Mouse (Mus musculus): ENCODE measurements around the gene Qser1. TPM values are rescaled to one million over a fixed set of nuclear protein-coding genes. Genes with fewer than 3 reads are reported as not detected.

Gene Qser1
- polyA plus RNA-seq, 1 experiment from 2014 or later = 12.1 TPM

DNA sequence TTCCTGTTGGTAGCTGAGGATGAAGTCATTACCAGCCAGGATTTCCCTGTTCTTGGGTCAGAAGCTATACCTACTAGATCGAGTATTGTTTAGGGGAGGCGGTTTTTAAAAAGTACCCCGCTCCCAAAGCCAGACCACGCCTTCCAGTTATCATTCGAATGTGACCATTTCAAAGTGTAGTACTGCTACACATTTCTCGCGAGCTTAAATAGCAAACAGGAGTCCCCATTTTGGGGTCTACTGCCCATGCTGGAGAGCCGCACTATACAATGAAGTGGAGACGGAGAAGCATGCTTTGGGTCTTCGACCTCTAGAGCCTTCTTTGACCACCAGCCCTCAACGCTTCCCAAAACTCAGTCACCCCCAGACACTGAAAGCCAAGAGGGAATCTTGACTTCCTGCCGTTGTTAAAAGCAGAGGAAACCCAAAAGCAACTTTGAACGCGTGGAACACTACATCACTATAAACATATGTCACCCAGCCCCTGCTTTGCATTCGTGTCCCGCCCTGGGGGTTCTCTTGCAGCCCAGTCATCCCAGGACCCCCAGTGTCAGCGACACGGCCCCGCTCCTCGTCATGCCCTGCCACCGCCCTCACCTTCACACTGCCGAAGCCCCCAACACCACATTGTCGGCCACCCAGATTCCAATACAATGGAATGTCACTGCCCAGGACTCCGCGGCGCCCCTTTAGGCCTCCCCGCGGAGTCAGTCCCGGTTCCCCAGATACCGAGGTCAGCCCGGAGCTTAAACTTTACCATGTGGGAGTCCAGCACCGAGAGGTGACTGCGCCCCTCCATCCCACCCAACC, 794 bp downstream of the Qser1 start:
- H3K27ac ChIP-seq (replicated peaks) = peak overlapping the region; percentile 99
- WGBS = under 1% methylated on average over 33 of the region's 33 CpGs
- H3K4me3 ChIP-seq = peak overlapping the region; percentile 89
- peaks cover 29% of the 10 kb centered on the region for H3K4me1 ChIP-seq
- H3K4me2 ChIP-seq (replicated peaks) = peak overlapping the region; percentile 62
- H3K27me3 ChIP-seq = no peaks in the 10 kb centered on the region
- ATAC-seq (replicated peaks) = peak; percentile 20
- no peaks in the 10 kb centered on the region for H3K9me3 ChIP-seq
- H3K9ac ChIP-seq (replicated peaks) = peak overlapping the region; percentile 100
- H3K36me3 ChIP-seq = no peaks in the 10 kb centered on the region

DNA sequence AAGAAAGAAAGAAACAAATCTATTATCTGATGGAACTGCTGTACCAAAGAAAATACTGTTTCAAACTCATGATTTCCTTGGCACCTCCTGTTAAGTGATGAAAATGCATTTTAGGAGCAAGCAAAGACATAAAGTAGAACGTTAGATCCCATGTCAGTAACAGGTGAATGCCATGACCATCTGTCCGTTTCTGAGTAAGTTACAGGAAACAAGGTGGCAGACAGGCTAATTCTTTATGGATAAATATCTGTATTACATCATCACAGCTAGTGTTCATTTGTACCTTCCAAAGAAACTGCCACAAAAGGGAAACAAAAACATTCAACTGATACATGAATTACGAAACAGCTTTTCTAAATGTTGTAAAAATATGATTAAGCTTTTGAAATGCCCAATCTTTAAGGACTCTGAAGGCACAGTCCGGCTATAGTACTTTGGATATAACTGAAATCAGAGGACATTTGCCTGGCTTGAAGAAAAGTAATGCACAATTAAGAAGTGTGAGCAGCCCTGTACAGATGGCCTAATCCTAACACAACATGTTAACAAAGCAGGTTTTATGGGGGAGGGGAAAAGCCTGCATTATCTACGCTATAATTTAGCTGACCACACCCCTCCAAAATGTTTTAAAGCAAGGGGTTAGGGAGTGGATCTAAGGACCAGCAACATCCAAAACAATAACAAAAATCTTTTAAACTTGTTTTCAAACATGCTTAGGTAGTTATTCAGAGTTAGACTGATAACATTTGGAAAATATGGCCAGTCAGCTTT, 2.2 kb downstream of the Qser1 start:
- 21% methylated on average over 5 of the region's 5 CpGs for WGBS
- Histone ChIP-seq H3K9me3 (no peaks in the 10 kb centered on the region), H3K27me3 (no peaks in the 10 kb centered on the region), H3K36me3 (no peaks in the 10 kb centered on the region), H3K9ac (replicated peaks) (peak overlapping the region; percentile 35; the same call in 1 of the 2 replicates), H3K4me1 (peaks cover 29% of the 10 kb centered on the region), H3K4me3 (peak overlapping the region; percentile 89), H3K27ac (replicated peaks) (peak overlapping the region; percentile 80), H3K4me2 (replicated peaks) (peak overlapping the region; percentile 62)
- ATAC-seq (replicated peaks) = 0 out of 2 replicates have a peak, but pooled peaks have one; percentile 7

DNA sequence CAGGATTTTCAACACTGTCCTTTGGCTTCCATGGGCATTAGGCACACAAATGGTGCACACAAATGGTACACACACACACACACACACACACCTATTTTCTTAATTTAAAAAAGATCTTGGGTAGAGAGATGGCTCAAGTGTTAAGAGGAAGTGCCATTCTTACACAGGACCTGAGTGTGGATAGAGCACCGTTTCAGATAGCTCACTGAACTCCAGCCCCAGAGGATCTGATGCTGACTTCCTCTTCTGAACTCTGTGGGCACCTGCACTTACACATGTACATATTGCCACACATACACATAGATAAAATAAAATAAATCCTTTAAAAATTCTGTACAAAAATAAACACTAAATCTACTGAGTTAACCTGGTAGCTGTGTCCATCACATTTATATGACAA, 11.1 kb downstream of the Qser1 start:
- Histone ChIP-seq H3K4me1 (no peaks in the 10 kb centered on the region), H3K9ac (replicated peaks) (no peak overlapping the region), H3K9me3 (no peaks in the 10 kb centered on the region), H3K27me3 (no peaks in the 10 kb centered on the region), H3K4me3 (no peak overlapping the region), H3K36me3 (no peaks in the 10 kb centered on the region; the same call in 1 of the 2 replicates), H3K27ac (replicated peaks) (no peak overlapping the region), H3K4me2 (replicated peaks) (no peak overlapping the region)
- 96% methylated on average over 1 of the region's 1 CpGs for WGBS
- no peak for ATAC-seq (replicated peaks)

DNA sequence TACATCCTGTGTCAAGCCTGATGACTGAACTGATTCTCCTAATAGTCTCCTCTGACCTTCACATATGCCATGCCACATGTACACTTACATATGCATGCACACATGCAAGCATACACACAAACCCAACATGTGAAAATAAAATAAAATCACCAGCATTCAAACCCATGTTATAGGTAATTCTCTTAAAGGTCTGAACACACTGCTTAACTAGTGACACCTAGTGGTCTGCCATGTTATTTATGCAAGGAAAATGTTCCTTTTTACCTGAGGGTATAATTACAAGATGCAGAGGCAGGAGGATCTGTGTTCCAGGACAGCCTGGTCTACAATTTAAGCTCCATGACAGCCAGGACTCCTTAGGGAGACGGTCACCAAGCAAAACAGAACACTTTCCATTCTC, 41.8 kb downstream of the Qser1 start:
- H3K4me3 ChIP-seq = no peak overlapping the region
- no peaks in the 10 kb centered on the region for H3K9me3 ChIP-seq
- 97% methylated on average over 1 of the region's 1 CpGs for WGBS
- no peak for ATAC-seq (replicated peaks)
- H3K36me3 ChIP-seq = peaks cover 43% of the 10 kb centered on the region
- no peaks in the 10 kb centered on the region for H3K27me3 ChIP-seq
- H3K4me1 ChIP-seq = no peaks in the 10 kb centered on the region
- H3K27ac ChIP-seq (replicated peaks) = no peak overlapping the region
- no peak overlapping the region for H3K4me2 ChIP-seq (replicated peaks)
- no peak overlapping the region for H3K9ac ChIP-seq (replicated peaks)

DNA sequence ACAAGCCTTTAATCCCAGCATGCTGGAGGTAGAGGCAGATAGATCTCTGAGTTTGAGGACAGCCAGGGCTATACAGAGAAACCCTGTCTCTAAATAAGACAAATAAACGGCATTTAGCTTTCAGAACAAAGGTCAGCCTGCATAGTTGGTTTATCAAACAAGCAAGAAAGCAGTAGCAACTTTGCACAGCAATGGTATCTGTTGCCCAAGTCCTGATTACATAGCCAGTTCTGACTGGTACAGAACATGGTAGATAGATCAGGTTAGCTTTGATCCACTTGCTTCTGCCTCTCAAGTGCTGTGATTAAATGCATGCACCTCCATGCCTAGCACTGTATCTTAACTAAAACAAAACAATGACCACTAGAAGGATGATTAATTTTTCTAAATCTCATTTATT, 47.9 kb downstream of the Qser1 start:
- no peak overlapping the region for H3K4me3 ChIP-seq
- WGBS = 95% methylated on average over 1 of the region's 1 CpGs
- no peak overlapping the region for H3K9ac ChIP-seq (replicated peaks)
- peaks cover 50% of the 10 kb centered on the region for H3K36me3 ChIP-seq
- no peaks in the 10 kb centered on the region for H3K4me1 ChIP-seq
- H3K4me2 ChIP-seq (replicated peaks) = no peak overlapping the region
- H3K9me3 ChIP-seq = no peaks in the 10 kb centered on the region
- H3K27me3 ChIP-seq = no peaks in the 10 kb centered on the region
- no peak overlapping the region for H3K27ac ChIP-seq (replicated peaks)
- ATAC-seq (replicated peaks) = no peak

DNA sequence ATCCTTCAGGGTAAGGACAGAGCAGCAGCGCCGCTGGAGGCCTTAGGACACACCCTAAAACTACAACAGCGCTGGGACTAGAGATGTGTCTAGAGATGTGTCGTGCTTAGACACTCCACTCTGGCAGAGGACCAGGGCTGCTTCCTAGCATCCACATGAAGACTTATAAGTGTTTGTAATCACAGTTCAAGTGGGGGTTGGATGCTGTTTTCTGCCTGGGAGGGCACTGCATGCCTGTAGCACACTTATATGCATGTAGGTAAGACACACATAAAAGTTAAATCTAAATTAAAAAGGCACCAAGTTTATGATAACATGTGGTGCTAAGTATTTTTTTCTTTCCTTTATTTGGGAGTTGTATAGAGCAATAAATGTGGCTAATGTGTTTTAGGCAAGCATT, 52.5 kb downstream of the Qser1 start:
- Histone ChIP-seq H3K27me3 (no peaks in the 10 kb centered on the region), H3K27ac (replicated peaks) (no peak overlapping the region), H3K9ac (replicated peaks) (no peak overlapping the region), H3K4me2 (replicated peaks) (no peak overlapping the region), H3K4me3 (no peak overlapping the region), H3K36me3 (peaks cover 56% of the 10 kb centered on the region), H3K9me3 (no peaks in the 10 kb centered on the region), H3K4me1 (no peaks in the 10 kb centered on the region)
- WGBS = 94% methylated on average over 4 of the region's 4 CpGs
- ATAC-seq (replicated peaks) = no peak

DNA sequence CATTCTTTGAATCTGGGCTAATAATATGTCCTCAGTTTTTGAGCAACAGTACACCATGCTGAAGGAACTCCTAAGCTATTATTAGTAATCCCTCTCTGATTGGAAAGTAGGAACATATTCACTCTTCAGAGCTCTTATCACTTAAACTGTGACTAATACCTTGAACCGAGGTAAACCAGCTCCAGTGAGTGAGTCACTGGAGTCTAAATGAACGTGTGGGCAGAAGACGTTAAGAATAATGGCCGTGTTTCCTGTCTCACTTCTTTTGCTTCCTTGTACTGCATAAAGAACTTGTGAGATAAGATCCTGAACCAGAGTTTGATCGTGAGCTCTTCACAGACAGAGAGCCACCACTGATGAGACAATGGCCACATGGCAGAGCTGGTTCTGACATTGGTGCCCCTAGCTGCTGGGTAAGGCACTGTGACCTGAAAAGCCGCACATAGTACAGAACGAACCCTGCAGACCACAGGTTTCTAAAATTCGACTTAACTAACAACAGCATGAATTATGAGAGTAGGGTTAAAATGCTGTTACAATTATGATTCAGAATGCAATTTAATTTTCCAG, 53.3 kb downstream of the Qser1 start:
- Histone ChIP-seq H3K4me3 (no peak overlapping the region), H3K27ac (replicated peaks) (no peak overlapping the region), H3K27me3 (no peaks in the 10 kb centered on the region), H3K9me3 (no peaks in the 10 kb centered on the region), H3K4me1 (no peaks in the 10 kb centered on the region), H3K4me2 (replicated peaks) (no peak overlapping the region), H3K9ac (replicated peaks) (no peak overlapping the region), H3K36me3 (peaks cover 50% of the 10 kb centered on the region)
- 93% methylated on average over 8 of the region's 8 CpGs for WGBS
- ATAC-seq (replicated peaks) = no peak

DNA sequence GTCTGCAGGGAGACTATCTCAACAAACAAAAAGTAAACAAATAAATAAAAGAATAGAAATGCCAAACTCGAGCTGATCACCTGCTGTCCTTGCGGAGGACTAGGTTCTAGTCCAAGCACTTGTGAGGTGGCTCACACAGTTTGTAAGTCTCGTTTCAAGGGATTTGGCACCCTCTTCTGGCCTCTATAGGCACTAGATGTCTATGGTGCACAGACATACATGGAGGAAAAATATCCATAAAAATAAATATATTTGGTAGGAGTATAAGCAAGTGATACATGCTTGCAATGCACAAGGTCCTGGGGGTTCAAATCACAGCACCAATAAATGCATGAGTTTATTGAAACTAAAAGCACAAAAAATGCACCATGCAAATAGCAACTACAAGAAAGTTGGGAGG, 65.9 kb downstream of the Qser1 start:
- WGBS = 64% methylated on average over 3 of the region's 3 CpGs
- no peak overlapping the region for H3K9ac ChIP-seq (replicated peaks)
- 0 out of 2 replicates have a peak, but pooled peaks have one; percentile 11 for ATAC-seq (replicated peaks)

DNA sequence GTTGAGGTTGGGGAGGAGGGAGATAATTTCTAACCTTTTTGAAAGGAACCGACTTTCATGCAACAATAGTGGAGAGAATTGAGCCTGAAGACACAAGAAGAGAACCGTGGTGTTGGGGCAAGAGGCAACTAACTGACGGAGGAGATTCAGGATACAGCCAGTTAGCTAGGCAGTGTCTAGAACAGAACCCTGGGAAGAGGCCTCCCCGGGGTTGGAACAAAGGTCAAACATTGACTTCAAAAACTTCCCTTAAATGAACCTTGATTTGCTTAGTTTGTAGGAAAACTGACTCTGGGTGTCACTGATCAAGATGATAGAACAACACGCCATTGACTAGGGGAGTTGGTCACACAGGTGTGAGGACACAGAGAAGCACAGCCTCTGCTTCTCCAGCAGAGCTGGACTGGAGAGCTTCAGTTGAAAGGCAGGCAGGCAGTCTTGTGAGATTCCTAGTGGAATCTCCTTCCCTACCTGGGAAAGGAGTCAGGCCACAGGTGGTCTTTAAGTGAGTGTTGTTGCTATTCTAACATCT, 67.8 kb downstream of the Qser1 start:
- Histone ChIP-seq H3K36me3 (0 out of 2 replicates have a peak, but pooled peaks cover 6% of the 10 kb centered on the region), H3K4me3 (no peak overlapping the region), H3K4me2 (replicated peaks) (no peak overlapping the region), H3K27ac (replicated peaks) (no peak overlapping the region), H3K27me3 (no peaks in the 10 kb centered on the region), H3K9me3 (no peaks in the 10 kb centered on the region), H3K4me1 (no peaks in the 10 kb centered on the region), H3K9ac (replicated peaks) (no peak overlapping the region)
- no peak for ATAC-seq (replicated peaks)
- 78% methylated on average over 5 of the region's 5 CpGs for WGBS

More for the DNA sequence above, 65.9 kb downstream of the Qser1 start:
- Histone ChIP-seq H3K4me1 (no peaks in the 10 kb centered on the region), H3K4me3 (no peak overlapping the region), H3K36me3 (0 out of 2 replicates have a peak, but pooled peaks cover 7% of the 10 kb centered on the region), H3K9me3 (no peaks in the 10 kb centered on the region), H3K4me2 (replicated peaks) (no peak overlapping the region), H3K27me3 (no peaks in the 10 kb centered on the region), H3K27ac (replicated peaks) (no peak overlapping the region)

DNA sequence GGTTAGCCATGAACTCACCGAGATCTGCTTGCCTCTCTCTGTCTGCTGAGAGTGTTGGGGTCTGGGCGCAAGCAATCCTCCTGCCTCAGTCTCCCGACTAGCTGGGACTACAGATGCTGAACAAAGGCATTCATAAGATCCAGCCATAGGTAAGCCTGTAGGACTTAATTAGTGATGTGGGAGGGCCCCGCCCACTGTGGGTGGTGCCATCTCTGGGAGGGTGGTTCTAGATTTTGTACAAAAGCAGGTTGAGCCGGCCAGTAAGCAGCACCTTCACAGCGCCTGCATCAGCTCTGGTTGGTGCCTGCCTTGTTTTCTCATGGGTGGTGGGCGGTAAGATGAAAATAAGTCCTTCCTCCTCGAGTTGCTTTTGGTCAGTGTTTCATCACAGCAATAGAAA, 70.3 kb downstream of the Qser1 start:
- Histone ChIP-seq H3K4me1 (peaks cover 18% of the 10 kb centered on the region), H3K27me3 (no peaks in the 10 kb centered on the region), H3K9me3 (no peaks in the 10 kb centered on the region), H3K4me2 (replicated peaks) (no peak overlapping the region), H3K9ac (replicated peaks) (no peak overlapping the region), H3K27ac (replicated peaks) (no peak overlapping the region), H3K4me3 (no peak overlapping the region), H3K36me3 (no peaks in the 10 kb centered on the region)
- 59% methylated on average over 8 of the region's 8 CpGs for WGBS
- no peak for ATAC-seq (replicated peaks)

DNA sequence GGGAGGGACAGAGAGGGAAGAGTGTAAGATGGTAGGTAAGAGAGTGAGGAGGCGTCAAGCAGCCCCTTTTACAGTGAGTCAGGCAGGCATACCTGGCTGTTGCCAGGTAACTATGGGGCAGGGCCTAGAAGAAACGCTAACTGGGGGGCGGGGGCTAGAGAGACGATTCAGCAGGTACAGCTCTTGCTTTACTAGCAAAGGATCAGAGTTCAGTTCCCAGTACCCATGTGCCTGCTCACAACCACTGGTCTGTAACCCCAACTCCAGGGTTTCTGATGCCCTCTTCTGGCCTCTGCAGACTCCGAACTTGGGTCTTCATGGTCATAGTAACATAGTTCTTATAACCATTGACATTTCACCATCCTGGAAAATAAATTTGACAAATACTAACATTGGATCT, 72.6 kb downstream of the Qser1 start:
- ATAC-seq (replicated peaks) = no peak
- H3K4me3 ChIP-seq = no peak overlapping the region
- H3K27ac ChIP-seq (replicated peaks) = no peak overlapping the region
- no peaks in the 10 kb centered on the region for H3K9me3 ChIP-seq
- H3K27me3 ChIP-seq = no peaks in the 10 kb centered on the region
- no peaks in the 10 kb centered on the region for H3K36me3 ChIP-seq
- H3K4me1 ChIP-seq = peaks cover 27% of the 10 kb centered on the region
- no peak overlapping the region for H3K9ac ChIP-seq (replicated peaks)
- no peak overlapping the region for H3K4me2 ChIP-seq (replicated peaks)
- 58% methylated on average over 5 of the region's 5 CpGs for WGBS

DNA sequence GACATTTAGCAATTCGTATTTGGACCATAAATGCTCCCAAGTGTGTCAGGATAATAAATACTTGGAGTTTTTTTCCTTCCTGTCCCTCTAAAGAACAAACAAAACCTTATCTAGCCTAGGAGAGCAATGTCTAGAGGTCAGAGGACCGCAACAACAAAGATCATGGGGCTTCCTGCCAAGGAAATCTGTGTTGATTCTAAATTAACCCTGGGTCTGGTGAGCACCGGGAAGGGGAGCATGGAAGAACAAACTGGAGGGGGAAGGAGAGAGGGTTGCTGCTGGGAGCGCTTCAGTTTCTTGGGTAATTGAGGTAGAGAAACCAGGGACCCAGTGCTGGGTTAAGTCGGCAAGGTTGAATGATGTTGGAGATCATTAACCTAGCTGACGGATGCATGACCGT, 73.4 kb downstream of the Qser1 start:
- Histone ChIP-seq H3K9ac (replicated peaks) (0 out of 2 replicates have a peak overlapping the region, but pooled peaks have one; percentile 67), H3K27ac (replicated peaks) (no peak overlapping the region), H3K36me3 (no peaks in the 10 kb centered on the region), H3K4me3 (peak overlapping the region; percentile 73), H3K4me1 (peaks cover 27% of the 10 kb centered on the region), H3K9me3 (no peaks in the 10 kb centered on the region), H3K4me2 (replicated peaks) (peak overlapping the region; percentile 88), H3K27me3 (no peaks in the 10 kb centered on the region)
- 15% methylated on average over 7 of the region's 7 CpGs for WGBS
- ATAC-seq (replicated peaks) = peak; percentile 14; the same call in 1 of the 2 replicates
